Mouse (Mus musculus): ENCODE measurements around the gene Zfp511. TPM values are rescaled to one million over a fixed set of nuclear protein-coding genes. Genes with fewer than 3 reads are reported as not detected.

The Zfp511 gene
- polyA plus RNA-seq, 1 experiment = 13.1 TPM

DNA sequence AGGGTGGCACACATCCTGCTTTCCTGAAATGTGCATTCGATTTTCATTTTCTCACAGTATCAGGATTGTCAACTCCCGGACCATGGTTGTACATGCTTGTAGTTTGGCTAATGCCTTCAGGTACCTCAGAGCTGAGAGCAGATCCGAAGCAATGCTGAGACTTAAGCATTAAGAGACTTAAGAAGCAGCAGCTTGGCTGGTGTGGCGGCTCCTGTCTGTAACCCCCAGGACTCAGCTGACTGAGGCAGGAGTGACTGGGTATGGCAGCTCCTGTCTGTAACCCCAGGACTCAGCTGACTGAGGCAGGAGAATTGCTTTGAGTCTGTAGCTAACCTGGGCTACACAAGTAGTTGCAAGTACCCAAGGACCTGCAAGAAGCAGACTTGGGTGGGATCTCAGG, 9.4 kb downstream of the Zfp511 start:
- peaks cover 28% of the 10 kb centered on the region for H3K4me1 ChIP-seq
- H3K4me3 ChIP-seq (replicated peaks) = no peak overlapping the region
- no peaks in the 10 kb centered on the region for H3K9me3 ChIP-seq
- H3K36me3 ChIP-seq (replicated peaks; ENCODE audit: low read length) = peaks cover 7% of the 10 kb centered on the region
- peaks cover 76% of the 10 kb centered on the region for H3K27me3 ChIP-seq (replicated peaks)
- TF ChIP-seq GATA1 (IDR thresholded peaks at IDR 0.05; ENCODE audit: borderline replicate concordance, low read length) (no peak), FLI1 (IDR thresholded peaks at IDR 0.05; ENCODE audit: low read length) (no peak)

DNA sequence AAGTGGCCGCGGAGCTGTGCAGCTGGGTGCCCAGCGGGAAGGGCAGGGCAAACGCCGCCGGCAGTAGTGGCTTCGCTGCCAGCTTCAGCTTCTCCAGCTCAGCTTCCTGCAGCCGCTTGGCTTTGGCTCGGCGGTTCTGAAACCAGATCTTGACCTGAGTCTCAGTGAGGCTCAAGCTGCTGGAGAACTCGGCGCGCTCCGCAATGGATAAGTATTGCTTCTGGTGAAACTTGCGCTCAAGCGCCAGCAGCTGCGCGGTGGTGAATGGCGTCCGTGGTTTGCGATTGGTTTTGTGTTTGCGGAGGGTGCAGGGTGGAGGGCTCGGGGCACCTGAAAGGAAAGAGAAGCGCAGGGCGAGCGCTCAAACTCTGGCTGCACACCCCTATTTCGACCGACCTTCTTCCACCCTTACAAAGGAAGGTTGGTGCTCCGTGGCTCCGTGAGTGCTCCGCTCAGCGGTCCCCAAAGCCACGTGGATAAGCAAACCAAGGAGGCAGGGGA, 11.7 kb downstream of the Zfp511 start:
- Histone ChIP-seq H3K36me3 (replicated peaks; ENCODE audit: low read length) (no peaks in the 10 kb centered on the region), H3K4me1 (peaks cover 37% of the 10 kb centered on the region), H3K27me3 (replicated peaks) (peaks cover 92% of the 10 kb centered on the region), H3K4me3 (replicated peaks) (peak overlapping the region; percentile 90), H3K9me3 (peaks cover 6% of the 10 kb centered on the region; the same call in 1 of the 2 replicates)
- TF ChIP-seq GATA1 (IDR thresholded peaks at IDR 0.05; ENCODE audit: borderline replicate concordance, low read length) (no peak), FLI1 (IDR thresholded peaks at IDR 0.05; ENCODE audit: low read length) (no peak)

DNA sequence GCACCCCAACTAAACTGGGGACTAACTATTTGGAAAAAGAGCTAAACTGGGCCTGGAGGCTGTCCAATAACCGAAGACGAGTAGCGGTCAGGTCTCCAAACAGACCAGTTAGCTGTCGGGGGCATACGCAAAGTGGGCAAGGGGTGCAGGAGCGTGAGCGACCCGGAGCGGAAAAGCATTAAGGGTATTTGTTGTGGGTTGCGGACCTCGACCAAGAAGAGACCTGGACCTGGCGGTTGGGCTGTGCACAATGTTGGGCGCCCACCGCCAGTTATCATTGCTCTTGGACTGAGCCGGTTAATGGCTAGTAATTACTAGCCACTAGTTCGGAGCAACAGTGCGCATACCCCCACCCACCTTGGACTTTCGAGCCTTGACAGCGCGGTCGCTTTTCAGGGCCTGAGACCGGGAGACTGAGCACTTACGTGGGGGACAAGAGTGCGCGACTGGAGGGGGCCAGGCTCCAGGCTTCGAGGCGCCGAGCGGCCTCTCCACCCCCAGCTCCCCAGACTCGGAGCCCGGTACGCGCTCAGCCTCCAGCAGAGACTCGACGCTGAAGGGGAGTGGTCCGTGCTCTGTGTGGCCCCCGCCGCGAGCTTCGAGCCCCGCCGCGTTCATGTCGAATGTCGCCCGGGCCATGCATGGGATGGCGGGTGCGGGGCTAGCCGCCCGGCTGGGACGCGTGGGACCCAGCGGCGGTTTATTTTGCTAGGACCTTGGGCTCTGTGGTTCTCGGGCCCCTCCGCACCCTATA, 12.3 kb downstream of the Zfp511 start, which contains the start of gene Msx3:
Msx3 (minus strand) TSS at position 729 of the 754 bp plus-strand sequence.
- H3K4me3 ChIP-seq (replicated peaks) = peak within 1 kb of the TSS; percentile 90
- TF ChIP-seq FLI1 (IDR thresholded peaks at IDR 0.05; ENCODE audit: low read length) = no peak
- H3K36me3 ChIP-seq (replicated peaks; ENCODE audit: low read length) = no peaks in the 10 kb centered on the region

DNA sequence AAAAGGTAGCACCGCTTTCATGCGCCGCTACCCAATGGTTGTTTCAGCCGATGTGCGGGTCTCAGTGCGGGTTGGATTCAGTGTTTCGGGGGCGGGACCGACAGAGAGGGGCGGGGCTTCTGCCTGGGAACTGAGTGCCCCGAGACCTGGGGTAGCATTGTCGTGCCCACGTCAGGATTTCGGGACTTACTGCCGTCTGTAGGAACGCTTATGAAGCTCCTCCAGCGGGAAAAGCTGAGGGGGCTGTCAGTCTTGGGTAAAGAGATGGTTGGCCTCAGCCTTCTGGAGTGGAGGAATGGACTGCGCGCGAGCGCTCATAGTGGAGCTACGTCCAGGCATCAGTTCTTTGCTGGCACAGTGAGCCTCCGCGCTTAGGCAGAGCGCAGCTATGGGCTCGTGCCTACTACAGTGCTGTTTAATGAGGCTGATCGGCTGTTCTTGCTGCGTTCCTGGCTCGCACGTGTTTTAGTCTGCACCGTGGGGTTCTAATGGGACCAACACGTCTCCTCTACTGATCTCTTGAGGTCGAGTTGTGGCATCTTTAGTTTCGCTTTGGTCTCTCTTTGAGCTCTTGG, 13.0 kb downstream of the Zfp511 start:
- peak overlapping the region; percentile 90 for H3K4me3 ChIP-seq (replicated peaks)
- TF ChIP-seq FLI1 (IDR thresholded peaks at IDR 0.05; ENCODE audit: low read length) (no peak), GATA1 (IDR thresholded peaks at IDR 0.05; ENCODE audit: borderline replicate concordance, low read length) (no peak)
- H3K4me1 ChIP-seq = peaks cover 37% of the 10 kb centered on the region

More for the DNA sequence above, 12.3 kb downstream of the Zfp511 start, which contains the start of gene Msx3:
- H3K27me3 ChIP-seq (replicated peaks) = peaks cover 95% of the 10 kb centered on the region
- peaks cover 6% of the 10 kb centered on the region; the same call in 1 of the 2 replicates for H3K9me3 ChIP-seq
- H3K4me1 ChIP-seq = peaks cover 37% of the 10 kb centered on the region

DNA sequence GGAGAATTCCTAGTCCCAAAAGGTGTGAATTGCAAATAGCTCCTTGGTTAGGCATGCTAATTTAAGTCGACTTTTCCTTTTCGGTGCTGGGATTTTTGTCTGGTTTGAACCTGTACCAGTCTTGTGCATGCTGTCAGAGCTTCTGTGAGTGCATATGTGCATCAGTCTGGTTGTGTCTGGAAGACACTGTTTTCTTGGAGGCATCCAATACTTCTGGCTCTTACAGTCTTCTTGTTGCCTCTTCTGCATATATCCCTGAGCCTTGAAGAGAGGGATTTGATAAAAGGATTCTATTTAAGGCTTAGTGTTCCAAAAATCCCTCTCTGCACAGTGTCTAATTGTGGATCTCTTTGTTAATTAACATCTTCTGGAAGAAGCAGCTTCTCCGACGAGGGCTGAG, 17.9 kb downstream of the Zfp511 start:
- TF ChIP-seq FLI1 (IDR thresholded peaks at IDR 0.05; ENCODE audit: low read length) (no peak), GATA1 (IDR thresholded peaks at IDR 0.05; ENCODE audit: borderline replicate concordance, low read length) (no peak)
- Histone ChIP-seq H3K36me3 (replicated peaks; ENCODE audit: low read length) (no peaks in the 10 kb centered on the region), H3K9me3 (peaks cover 40% of the 10 kb centered on the region), H3K27me3 (replicated peaks) (peaks cover 94% of the 10 kb centered on the region), H3K4me3 (replicated peaks) (no peak overlapping the region), H3K4me1 (peaks cover 33% of the 10 kb centered on the region)

More for the DNA sequence above, 13.0 kb downstream of the Zfp511 start:
- Histone ChIP-seq H3K36me3 (replicated peaks; ENCODE audit: low read length) (no peaks in the 10 kb centered on the region), H3K27me3 (replicated peaks) (peaks cover 97% of the 10 kb centered on the region), H3K9me3 (peaks cover 6% of the 10 kb centered on the region; the same call in 1 of the 2 replicates)

DNA sequence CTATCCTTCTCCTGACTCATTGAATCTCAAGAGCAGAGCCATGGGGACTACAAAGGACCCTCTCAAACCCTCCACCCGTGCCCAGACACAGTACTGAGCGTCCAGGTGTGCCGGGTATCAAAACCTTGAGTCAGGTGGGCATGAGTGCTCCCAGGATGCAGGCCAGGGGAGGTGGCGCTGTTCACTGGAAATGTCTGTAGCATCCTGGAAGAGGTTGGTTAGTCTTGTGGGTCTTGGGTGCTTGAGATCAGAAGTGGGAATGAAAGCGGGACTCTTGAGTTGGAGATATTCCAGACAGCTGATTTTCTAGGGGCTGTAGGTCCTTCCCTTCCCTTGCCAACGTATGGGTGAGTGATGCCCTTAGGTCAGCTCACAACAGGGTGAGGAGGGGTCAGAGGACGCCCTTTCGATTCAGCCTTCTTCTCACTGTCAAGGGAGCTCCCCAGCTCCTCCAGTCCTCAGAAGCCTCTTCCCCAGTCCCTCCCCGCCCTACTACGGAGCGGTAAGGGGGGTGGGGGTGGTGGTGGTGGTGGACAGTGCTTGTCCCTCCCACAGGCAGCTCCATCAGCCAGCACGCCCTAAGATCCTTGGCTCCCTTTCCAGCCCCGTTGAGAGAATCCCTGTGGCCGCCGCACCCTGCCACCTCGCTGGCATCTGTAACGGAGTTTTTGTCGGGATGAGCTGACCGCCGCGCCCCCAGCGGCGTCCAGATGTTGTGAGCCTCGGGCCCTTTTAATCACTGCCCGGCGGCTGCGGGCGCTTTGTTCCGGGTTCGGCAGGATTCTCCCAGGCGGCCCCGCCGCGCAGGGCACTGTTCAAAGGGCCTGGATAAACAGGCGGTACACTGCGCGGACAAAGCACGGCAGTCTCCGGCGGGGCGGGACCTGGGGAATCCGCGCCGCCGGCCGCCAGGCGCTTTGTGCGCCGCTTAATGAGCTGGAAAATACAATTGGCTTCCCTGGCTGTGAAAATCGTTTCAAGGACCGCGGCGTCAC, 21.5 kb downstream of the Zfp511 start:
- peaks cover 35% of the 10 kb centered on the region for H3K9me3 ChIP-seq
- peaks cover 31% of the 10 kb centered on the region for H3K4me1 ChIP-seq
- peaks cover 96% of the 10 kb centered on the region for H3K27me3 ChIP-seq (replicated peaks)
- H3K4me3 ChIP-seq (replicated peaks) = peak overlapping the region; percentile 83
- no peak for TF ChIP-seq FLI1 (IDR thresholded peaks at IDR 0.05; ENCODE audit: low read length)
- no peak for TF ChIP-seq GATA1 (IDR thresholded peaks at IDR 0.05; ENCODE audit: borderline replicate concordance, low read length)
- no peaks in the 10 kb centered on the region for H3K36me3 ChIP-seq (replicated peaks; ENCODE audit: low read length)

DNA sequence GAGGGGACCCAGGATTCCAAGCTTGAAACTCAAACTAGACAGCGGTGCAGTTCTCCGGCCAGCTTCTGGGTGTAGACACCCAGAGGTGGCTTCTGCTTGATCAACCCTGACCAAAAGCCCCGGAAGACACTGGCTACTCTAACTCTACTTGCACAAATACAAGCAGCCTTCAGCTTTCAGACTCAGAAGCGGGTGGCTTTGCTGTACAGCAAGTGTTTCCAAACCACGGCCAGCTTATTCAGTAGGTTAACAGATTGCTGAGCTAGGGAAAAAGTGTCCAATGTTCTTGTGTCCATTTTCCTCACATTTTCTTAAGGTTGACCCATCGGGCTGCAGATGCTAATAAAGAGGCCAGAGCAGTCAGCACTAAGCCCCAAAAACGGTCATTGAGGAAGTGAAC, 22.3 kb downstream of the Zfp511 start:
- Histone ChIP-seq H3K4me1 (peaks cover 31% of the 10 kb centered on the region), H3K9me3 (peaks cover 35% of the 10 kb centered on the region), H3K27me3 (replicated peaks) (peaks cover 93% of the 10 kb centered on the region), H3K36me3 (replicated peaks; ENCODE audit: low read length) (no peaks in the 10 kb centered on the region), H3K4me3 (replicated peaks) (peak overlapping the region; percentile 83)
- TF ChIP-seq FLI1 (IDR thresholded peaks at IDR 0.05; ENCODE audit: low read length) (no peak), GATA1 (IDR thresholded peaks at IDR 0.05; ENCODE audit: borderline replicate concordance, low read length) (no peak)

DNA sequence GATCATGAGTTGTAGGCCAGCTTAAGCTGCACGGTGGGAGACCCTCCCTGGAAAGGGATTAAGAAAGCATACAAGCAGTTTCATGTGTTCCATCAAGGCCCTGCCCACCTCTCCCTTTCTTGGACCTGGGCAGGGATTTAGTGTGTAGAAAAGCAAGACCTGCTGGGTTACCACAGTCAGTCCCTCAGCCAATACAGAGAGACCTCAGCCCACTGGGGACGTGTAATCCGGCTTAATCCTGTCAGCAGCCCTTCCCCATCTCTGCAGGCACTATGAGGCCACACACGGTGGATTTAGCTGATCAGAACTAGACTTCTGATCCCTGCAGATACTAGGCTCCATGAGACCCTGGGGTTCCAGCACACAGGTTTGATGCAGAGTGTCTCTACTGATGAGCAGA, 23.4 kb downstream of the Zfp511 start:
- peaks cover 32% of the 10 kb centered on the region for H3K9me3 ChIP-seq
- H3K27me3 ChIP-seq (replicated peaks) = peaks cover 95% of the 10 kb centered on the region
- H3K36me3 ChIP-seq (replicated peaks; ENCODE audit: low read length) = no peaks in the 10 kb centered on the region
- no peak overlapping the region for H3K4me3 ChIP-seq (replicated peaks)
- peaks cover 31% of the 10 kb centered on the region for H3K4me1 ChIP-seq
- TF ChIP-seq FLI1 (IDR thresholded peaks at IDR 0.05; ENCODE audit: low read length) (no peak), GATA1 (IDR thresholded peaks at IDR 0.05; ENCODE audit: borderline replicate concordance, low read length) (no peak)
